Mouse (Mus musculus) myocyte (in vitro differentiated cells): ENCODE measurements at regions not wholly inside any gene's neighbourhood (a gene's known extent, or its start where the extent isn't known, plus 50 kb on each side); places are given as distances from the start of the nearest gene placed in this dataset.

Source experiments
- H3K27me3 ChIP-seq: one replicate; pipeline ENCODE4 v1.6.1; 2011; ENCODE audit not compliant: control insufficient read depth, insufficient read depth, insufficient read length
- H3K36me3 ChIP-seq: one replicate; pipeline ENCODE4 v1.6.1; 2011; ENCODE audit not compliant: control insufficient read depth, insufficient read depth
- H3K4me2 ChIP-seq: one replicate; pipeline ENCODE4 v1.6.1; 2011; ENCODE audit warnings: low read depth, control low read depth
- H3K4me3 ChIP-seq: one replicate; pipeline ENCODE4 v1.5.1; 2011; ENCODE audit warnings: mild to moderate bottlenecking, control low read depth, moderate library complexity
- H3K79me2 ChIP-seq: one replicate; pipeline ENCODE4 v1.6.1; 2011; ENCODE audit not compliant: control insufficient read depth, insufficient read depth
- H3ac ChIP-seq: one replicate; pipeline ENCODE4 v1.6.1; 2011; ENCODE audit not compliant: control insufficient read depth, insufficient read length
- CEBPB ChIP-seq: IDR thresholded peaks from 2 replicates; pipeline ENCODE4 v1.6.1; 2011; ENCODE audit warnings: mild to moderate bottlenecking, moderate library complexity; ENCODE audit not compliant: poor library complexity, insufficient read depth, severe bottlenecking
- E2F4 ChIP-seq: IDR thresholded peaks from one replicate; pipeline ENCODE4 v1.6.1; 2011; ENCODE audit warnings: mild to moderate bottlenecking, control low read depth, moderate library complexity; ENCODE audit not compliant: insufficient read depth
- MAX ChIP-seq: IDR thresholded peaks from one replicate; pipeline ENCODE4 v1.6.1; 2011; ENCODE audit warnings: low read depth, mild to moderate bottlenecking, control low read depth
- MYOD1 ChIP-seq, 3 experiments: IDR thresholded peaks; one replicate each; pipeline ENCODE4 v1.6.1; 2011; ENCODE audit warnings: control low read depth in 2 of 3, low read depth in 2 of 3, mild to moderate bottlenecking in 2 of 3, moderate library complexity in 1 of 3; ENCODE audit not compliant: insufficient read length in 2 of 3, control insufficient read depth in 1 of 3
- MYOG ChIP-seq, 3 experiments: IDR thresholded peaks; one replicate each; pipeline ENCODE4 v1.6.1; 2011; ENCODE audit warnings: control low read depth in 2 of 3, low read depth in 2 of 3, mild to moderate bottlenecking in 2 of 3; ENCODE audit not compliant: insufficient read length in 2 of 3, control insufficient read depth in 1 of 3, insufficient read depth in 1 of 3
- POLR2A ChIP-seq: IDR thresholded peaks from one replicate; pipeline ENCODE4 v1.6.1; 2011; ENCODE audit warnings: low read depth, mild to moderate bottlenecking, control low read depth, moderate library complexity; ENCODE audit not compliant: insufficient read length
- POLR2AphosphoS2 ChIP-seq: IDR thresholded peaks from one replicate; pipeline ENCODE4 v1.6.1; 2011; ENCODE audit warnings: low read depth, control low read depth; ENCODE audit not compliant: insufficient read length
- REST ChIP-seq: IDR thresholded peaks from one replicate; pipeline ENCODE4 v1.6.1; 2011; ENCODE audit warnings: mild to moderate bottlenecking, control low read depth, moderate library complexity; ENCODE audit not compliant: insufficient read depth, insufficient read length
- SRF ChIP-seq: IDR thresholded peaks from one replicate; pipeline ENCODE4 v1.6.1; 2011; ENCODE audit warnings: low read depth; ENCODE audit not compliant: control insufficient read depth, insufficient read length
- TCF12 ChIP-seq: IDR thresholded peaks from one replicate; pipeline ENCODE4 v1.6.1; 2011; ENCODE audit warnings: mild to moderate bottlenecking, control low read depth; ENCODE audit not compliant: poor library complexity, insufficient read depth, severe bottlenecking
- TCF3 ChIP-seq: IDR thresholded peaks from one replicate; pipeline ENCODE4 v1.6.1; 2011; ENCODE audit warnings: low read depth, control low read depth; ENCODE audit not compliant: insufficient read length
- USF1 ChIP-seq: IDR thresholded peaks from one replicate; pipeline ENCODE4 v1.6.1; 2011; ENCODE audit warnings: low read depth, mild to moderate bottlenecking, control low read depth, moderate library complexity

DNA sequence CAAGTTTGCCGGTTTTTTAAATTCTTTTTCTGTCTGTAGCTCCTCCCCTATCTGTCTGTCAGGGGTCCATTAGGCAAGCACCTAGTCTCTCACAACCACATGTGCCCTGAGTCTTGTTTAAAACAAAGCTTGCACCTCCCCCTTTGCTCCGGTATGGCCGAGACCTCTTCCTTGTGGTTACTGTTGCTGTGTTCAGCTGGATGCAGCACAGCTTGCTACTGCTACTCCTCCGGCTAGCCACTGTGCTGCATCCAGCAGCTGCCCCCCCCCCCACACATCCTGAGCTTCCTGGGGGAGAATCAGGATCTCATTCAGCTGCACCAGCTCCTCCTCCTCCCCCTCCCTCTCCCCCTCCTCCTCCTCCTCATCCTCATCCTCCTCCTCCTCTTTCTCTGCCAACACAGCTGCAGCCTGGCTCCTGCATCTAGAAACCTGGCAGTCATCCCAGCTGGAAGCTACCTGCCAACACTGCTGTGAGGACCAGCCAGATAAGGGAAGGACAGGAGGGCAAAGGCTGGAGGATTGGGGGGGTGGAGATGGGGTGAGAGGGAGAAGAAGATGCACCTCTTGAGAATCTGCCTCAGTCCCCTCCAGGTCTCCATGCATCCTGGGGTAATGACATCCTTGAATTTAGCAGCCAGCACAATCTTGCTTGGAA is 114.8 kb upstream of the Tmem260 start:
- H3K4me3 ChIP-seq, result no peak overlapping the region
- H3K27me3 ChIP-seq, result no peaks in the 10 kb centered on the region
- peak overlapping the region; percentile 32 for H3K4me2 ChIP-seq
- no peak overlapping the region for H3ac ChIP-seq
- H3K36me3 ChIP-seq, result no peaks in the 10 kb centered on the region
- H3K79me2 ChIP-seq, result no peaks in the 10 kb centered on the region
- TF ChIP-seq POLR2A (no peak), MYOD1 (IDR thresholded peaks at IDR 0.05; ENCODE audit: control insufficient read depth in 1 of 3, insufficient read length in 2 of 3, low read depth in 2 of 3) (no peak), SRF (no peak), CEBPB (no peak), REST (no peak), MAX (no peak), POLR2AphosphoS2 (no peak), USF1 (no peak), TCF3 (no peak), MYOG (IDR thresholded peaks at IDR 0.05; ENCODE audit: control insufficient read depth in 1 of 3, insufficient read depth in 1 of 3, insufficient read length in 2 of 3, low read depth in 2 of 3) (no peak), TCF12 (no peak), E2F4 (no peak)

- Histone ChIP-seq H3K4me2 (no peak overlapping the region), H3K36me3 (no peaks in the 10 kb centered on the region), H3ac (no peak overlapping the region), H3K79me2 (no peaks in the 10 kb centered on the region), H3K27me3 (no peaks in the 10 kb centered on the region), H3K4me3 (no peak overlapping the region)
- no peak for TF ChIP-seq E2F4
- TF ChIP-seq CEBPB, result no peak
- no peak for TF ChIP-seq MYOG (IDR thresholded peaks at IDR 0.05; ENCODE audit: control insufficient read depth in 1 of 3, insufficient read depth in 1 of 3, insufficient read length in 2 of 3, low read depth in 2 of 3)
- no peak for TF ChIP-seq TCF12
- no peak for TF ChIP-seq REST
- TF ChIP-seq TCF3, result no peak
- no peak for TF ChIP-seq MYOD1 (IDR thresholded peaks at IDR 0.05; ENCODE audit: control insufficient read depth in 1 of 3, insufficient read length in 2 of 3, low read depth in 2 of 3)
- TF ChIP-seq POLR2A, result no peak
- TF ChIP-seq MAX, result no peak
- no peak for TF ChIP-seq SRF
Measured at GRCm38 (mm10) chr14:48331623-48332000, 114.3 kb upstream of the Tmem260 start.

DNA sequence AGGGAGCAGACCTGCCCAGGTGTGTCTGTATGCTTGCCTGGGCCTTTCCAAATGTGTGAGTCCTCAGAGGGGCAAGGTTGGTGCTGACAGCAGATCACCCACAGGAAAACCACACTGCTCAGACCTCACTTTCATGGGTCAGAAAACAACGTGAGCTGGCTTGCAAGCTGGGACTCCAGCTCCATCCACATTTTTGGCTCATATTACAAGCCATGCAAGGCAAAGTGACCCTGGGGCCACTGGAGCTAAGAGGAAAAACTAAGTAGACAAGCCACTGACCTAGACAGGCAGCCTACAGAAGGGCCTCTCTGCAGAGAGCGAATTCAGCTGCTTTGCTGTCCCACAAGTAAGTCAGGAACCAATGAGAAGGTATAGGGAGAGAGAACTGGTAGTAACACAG is 113.7 kb upstream of the Tmem260 start:
- H3ac ChIP-seq, result no peak overlapping the region
- no peaks in the 10 kb centered on the region for H3K79me2 ChIP-seq
- TF ChIP-seq MAX (no peak), MYOD1 (IDR thresholded peaks at IDR 0.05; ENCODE audit: control insufficient read depth in 1 of 3, insufficient read length in 2 of 3, low read depth in 2 of 3) (peak in 1 of 3 experiments; percentile 21), MYOG (IDR thresholded peaks at IDR 0.05; ENCODE audit: control insufficient read depth in 1 of 3, insufficient read depth in 1 of 3, insufficient read length in 2 of 3, low read depth in 2 of 3) (peak in 1 of 3 experiments; percentile 32)
- H3K36me3 ChIP-seq, result no peaks in the 10 kb centered on the region
- H3K27me3 ChIP-seq, result no peaks in the 10 kb centered on the region
- no peak overlapping the region for H3K4me3 ChIP-seq
- no peak overlapping the region for H3K4me2 ChIP-seq

DNA sequence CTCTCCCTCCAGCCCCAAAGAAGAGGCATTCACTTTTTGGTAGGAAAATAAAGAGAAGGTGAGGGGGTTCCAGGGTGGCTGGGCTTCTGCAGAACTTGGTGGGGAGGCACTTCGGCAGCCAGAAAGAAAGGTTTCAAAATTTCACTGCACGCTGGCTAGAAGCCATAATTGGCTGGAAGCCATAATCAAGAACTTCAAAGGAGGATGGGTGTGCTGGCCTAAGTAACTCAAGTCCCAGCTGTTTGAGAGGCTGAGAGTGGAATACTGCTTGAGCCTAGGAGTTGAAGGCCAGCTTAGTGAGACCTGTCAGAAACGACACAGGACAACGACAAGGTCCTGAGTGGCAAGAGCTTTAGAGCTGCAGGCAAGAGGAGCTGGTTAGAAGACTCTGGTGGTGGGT is 113.3 kb upstream of the Tmem260 start:
- Histone ChIP-seq H3K36me3 (no peaks in the 10 kb centered on the region), H3ac (no peak overlapping the region), H3K4me3 (no peak overlapping the region), H3K27me3 (no peaks in the 10 kb centered on the region), H3K4me2 (no peak overlapping the region), H3K79me2 (no peaks in the 10 kb centered on the region)
- no peak for TF ChIP-seq TCF3
- TF ChIP-seq SRF, result no peak
- no peak for TF ChIP-seq USF1
- no peak for TF ChIP-seq E2F4
- TF ChIP-seq MYOD1 (IDR thresholded peaks at IDR 0.05; ENCODE audit: control insufficient read depth in 1 of 3, insufficient read length in 2 of 3, low read depth in 2 of 3), result no peak
- TF ChIP-seq POLR2AphosphoS2, result no peak
- TF ChIP-seq CEBPB, result no peak
- no peak for TF ChIP-seq MYOG (IDR thresholded peaks at IDR 0.05; ENCODE audit: control insufficient read depth in 1 of 3, insufficient read depth in 1 of 3, insufficient read length in 2 of 3, low read depth in 2 of 3)
- TF ChIP-seq POLR2A, result no peak
- no peak for TF ChIP-seq REST
- no peak for TF ChIP-seq TCF12
- TF ChIP-seq MAX, result no peak
